Mouse (Mus musculus) spleen, adult 2 months (tissue): ENCODE measurements at regions not wholly inside any gene's neighbourhood (a gene's known extent, or its start where the extent isn't known, plus 50 kb on each side); places are given as distances from the start of the nearest gene placed in this dataset.

Experiments used
- CTCF ChIP-seq: fragments of 200-500 bp; IDR thresholded peaks from 2 replicates; pipeline ENCODE4 v1.5.1; 2011; ENCODE audit warnings: mild to moderate bottlenecking, inconsistent platforms; ENCODE audit not compliant: insufficient read depth, insufficient read length, insufficient replicate concordance; ENCODE audit errors: extremely low read depth
- POLR2A ChIP-seq: fragments of 200-500 bp; IDR thresholded peaks from 2 replicates; pipeline ENCODE4 v1.6.1; 2011; ENCODE audit warnings: low read depth, low read length, inconsistent platforms

GRCm38 (mm10) chr13:99092279-99092930, 92.2 kb upstream of the Zfp366 start:
- TF ChIP-seq POLR2A (no peak), CTCF (no peak)
